Mouse (Mus musculus): Measurements from ENCODE around the gene Lama5.

Gene Lama5

DNA sequence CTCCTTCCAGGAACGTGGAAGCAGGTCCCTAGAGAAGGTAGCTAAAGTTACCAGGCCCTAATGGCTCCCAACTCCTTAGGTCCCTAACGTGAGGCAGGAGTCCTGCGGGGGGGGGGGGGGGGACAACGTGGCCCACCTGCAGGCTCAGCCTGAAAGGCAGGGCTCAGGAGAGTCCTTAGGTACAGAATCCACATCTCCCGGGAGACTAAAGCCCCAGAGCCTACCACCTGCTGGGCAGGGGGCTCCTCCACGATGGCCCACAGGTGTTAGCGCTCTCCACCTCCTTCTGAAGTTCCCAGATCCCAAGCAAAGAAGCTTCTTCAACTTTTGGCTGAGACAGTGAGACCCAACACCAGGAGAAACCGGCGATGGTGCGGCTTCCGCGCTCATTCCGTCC lies 1.0 kb downstream of the Lama5 start:
- in situ Hi-C loops (cut with MboI): no loop called here

DNA sequence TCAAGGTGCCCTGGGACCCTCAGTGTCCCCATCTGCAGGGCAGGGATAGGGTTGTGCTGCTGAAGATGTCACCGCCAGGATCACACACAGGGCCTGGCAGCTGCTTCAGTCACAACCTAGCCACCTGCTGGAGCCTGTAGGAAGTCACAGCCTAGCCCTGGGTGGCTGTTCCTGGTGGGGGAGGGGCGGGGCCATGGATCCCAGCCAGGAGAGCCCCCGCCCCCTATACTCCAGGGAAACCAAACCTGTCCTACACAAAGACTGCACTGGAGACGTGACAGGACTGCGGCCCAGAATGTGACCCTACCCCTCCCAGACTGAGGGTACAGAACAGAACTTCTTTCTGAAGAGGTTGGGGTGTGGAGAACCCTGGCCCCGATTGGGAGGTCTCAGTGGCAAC lies 3.4 kb downstream of the Lama5 start:
- in situ Hi-C loops (cut with MboI): no loop called here

DNA sequence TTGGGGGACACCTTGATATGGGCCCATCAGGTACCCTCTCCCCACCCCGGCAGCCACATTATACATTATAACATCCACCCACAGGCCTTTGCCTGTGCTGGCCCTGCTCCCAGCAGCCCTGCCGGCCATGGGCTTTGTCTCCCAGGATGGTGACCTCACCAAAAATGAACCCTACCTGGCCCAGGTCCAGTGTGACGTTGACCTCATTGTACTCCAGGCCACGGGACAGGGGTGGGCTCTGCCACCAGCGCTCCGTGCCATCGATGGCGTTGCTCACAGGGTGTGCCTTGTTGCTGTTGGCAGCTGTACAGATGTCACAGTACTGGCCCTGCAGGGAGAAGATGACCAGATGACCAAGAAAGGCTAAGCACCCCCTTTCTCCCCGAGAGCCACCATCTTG lies 4.6 kb downstream of the Lama5 start:
- in situ Hi-C loops (cut with MboI): no loop called here

DNA sequence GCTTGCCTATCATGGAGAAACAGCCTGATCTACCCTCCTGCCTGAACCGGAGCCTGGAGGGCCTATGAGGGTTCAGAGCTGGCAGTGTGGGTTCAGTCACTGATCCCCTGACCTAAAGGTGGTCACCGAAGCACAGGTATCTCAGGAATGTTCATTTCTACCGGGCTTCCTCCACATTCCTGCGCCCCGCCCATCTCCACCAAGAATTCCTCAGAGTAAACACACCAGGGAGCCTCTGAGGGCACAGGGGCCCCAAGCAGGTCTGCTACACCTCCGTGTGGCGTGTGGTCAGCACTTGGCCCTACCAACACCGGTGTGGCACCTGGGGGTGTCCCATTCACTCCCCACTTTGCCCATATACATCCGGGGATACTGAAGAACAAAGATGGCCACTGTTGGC lies 5.5 kb downstream of the Lama5 start:
- in situ Hi-C loops (cut with MboI): no loop called here

DNA sequence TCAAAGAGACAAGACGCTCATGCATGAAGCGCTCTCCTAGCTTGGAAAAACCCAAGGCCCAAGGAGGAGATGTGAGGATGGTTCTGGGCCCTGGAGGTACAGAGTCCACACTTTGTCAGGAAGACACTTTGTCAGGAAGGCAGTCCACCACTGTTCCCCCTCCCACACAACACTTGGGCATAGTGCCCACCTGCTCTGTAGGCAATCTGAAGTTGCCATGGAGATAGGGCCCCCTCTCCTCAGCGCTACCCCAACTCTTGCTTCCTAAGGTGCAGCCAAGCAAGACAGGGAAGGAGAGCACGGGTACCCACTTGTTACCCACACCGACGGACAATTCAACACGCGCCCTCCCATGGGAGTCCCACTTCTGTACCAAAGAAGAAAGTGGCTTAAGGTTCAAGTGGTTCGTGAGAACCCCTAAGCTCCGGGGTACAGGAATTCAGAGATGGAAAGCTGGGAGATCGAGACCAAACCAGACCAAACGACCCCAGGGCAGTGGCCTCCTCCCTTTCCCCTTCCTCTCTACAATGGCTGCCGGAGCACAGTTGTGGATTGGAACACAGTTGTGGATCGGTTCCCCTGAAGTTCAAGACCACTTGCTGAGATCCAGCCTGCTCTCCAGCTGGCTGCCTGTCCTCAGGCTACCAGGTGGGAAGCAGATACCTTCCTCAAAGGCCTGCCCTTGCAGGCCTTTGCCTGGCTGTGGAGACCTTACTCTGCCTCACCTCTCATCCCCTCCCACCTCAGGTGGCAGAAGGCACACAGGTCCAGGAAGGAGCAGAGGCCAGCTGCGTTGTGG lies 6.3 kb downstream of the Lama5 start:
- in situ Hi-C loops (cut with MboI): no loop called here

DNA sequence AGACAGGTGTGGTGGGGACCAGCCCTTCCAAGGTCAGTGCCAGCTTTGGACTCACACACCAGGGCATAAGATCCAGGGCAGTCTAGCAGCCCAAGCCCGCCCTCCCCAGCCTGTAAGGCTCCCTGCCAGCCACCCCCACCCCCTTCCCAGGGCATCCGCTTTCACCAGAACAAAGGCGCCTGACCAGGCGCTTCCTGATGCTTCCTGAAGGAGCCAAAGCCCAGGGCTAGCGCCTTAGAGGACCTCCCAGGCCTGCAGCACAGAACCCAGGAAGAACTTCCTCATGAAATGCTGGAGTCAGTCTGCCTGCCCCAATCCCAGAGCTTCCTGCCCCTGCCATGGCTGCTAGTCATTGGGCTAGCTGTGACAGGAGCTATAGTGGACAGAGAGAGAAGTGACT lies 7.0 kb downstream of the Lama5 start:
- in situ Hi-C loops (cut with MboI): no loop called here

DNA sequence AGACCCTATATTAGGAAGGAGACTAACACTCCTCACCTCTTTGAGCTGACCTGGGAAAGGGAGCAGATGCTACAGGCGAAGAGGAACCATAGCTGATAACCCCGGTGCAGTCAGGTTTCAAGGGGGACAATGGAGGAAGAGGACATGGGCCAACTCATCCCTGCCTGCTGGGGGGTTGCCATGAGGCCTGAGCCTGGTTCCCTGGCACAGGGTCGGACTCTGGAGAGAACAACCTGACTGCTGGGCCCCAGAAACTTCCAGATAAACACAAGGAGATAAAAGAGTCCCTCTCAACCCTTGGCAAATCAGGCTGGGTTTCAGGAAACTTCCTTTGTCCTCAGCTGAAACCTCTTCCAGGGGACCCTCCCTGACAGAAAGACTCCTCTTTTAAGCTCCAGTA lies 7.4 kb downstream of the Lama5 start:
- in situ Hi-C loops (cut with MboI): no loop called here

DNA sequence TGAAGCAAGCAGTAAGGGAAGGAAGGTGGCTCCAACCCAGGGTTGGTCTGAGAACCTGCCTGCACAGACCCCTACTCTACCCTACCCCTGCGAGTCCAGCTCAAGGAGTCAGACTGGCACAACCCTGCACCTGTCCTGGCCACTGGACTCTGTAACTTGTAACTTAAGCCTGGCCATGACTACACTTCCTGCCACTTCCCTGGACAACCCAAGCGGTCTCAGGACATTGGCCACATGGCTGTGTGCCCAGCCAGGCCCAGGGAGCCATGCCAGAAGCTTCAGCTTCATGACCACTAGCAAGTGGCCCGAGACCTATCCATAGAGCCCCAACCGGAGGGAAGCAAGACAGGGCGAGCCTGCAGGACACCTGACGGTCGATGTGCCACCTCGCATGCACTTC lies 8.1 kb downstream of the Lama5 start:
- in situ Hi-C loops (cut with MboI): no loop called here

DNA sequence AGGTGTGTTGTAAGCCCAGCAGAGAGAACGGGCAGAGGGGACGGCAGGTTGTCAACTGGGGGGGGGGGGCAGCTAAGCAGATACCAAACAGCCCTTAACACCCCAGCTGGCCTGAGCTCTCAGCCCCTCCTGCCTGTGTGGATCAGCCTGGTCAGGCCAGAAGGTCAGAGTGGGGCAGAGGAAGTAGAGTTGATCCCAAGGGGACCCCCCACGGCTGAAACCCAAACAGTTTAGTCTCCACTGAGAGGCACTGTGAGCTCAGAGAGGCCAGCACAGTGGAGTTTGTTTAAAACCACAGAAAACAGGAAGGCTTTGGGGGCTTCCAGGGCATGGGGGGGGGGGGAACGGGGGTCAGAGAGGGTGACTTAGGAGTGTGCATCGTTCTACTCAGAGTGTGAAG lies 8.7 kb downstream of the Lama5 start:
- in situ Hi-C loops (cut with MboI): no loop called here

DNA sequence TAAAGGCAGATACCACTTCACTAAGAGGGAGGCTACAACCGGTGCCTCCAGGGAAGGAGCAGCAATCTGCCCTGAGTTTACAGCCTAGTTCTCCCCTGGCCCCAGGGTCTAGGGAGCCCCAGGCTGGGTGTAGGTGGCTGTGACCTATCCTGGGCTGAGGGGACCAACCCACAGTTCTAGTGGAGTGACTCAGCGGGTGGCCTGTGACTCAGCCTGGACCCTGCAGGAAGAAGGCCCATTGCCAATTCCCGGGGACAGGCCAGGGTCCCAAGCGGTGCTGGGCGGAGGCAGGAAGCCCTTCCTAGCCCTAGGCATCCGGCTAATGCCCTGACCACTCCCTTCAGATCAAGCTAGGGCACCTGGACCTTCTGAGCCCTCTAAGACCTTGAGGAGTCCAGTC lies 9.7 kb downstream of the Lama5 start:
- in situ Hi-C loops (cut with MboI): no loop called here

DNA sequence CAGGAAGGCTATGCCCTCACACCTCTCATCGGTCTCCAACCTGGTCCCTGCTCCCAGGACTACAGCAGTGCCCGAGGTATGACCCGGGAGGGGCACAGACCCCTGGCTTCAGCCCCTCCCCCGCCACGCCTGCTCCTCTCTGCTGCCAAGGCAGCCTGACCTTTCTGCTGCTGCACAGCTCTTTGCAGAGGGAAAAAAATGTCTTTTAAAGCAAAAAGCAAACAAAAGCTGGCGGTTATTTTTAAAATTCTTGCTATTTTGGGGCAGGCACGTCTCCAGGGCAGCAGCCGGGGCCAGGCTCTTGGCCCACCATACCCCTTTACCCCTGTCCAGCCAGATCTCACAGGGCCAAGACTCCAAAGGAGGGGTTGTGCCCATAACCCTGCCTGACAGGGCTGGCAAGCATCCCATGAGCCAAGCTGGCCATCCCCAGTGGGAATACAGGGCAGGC lies 10.6 kb downstream of the Lama5 start:
- in situ Hi-C loops (cut with MboI): no loop called here

DNA sequence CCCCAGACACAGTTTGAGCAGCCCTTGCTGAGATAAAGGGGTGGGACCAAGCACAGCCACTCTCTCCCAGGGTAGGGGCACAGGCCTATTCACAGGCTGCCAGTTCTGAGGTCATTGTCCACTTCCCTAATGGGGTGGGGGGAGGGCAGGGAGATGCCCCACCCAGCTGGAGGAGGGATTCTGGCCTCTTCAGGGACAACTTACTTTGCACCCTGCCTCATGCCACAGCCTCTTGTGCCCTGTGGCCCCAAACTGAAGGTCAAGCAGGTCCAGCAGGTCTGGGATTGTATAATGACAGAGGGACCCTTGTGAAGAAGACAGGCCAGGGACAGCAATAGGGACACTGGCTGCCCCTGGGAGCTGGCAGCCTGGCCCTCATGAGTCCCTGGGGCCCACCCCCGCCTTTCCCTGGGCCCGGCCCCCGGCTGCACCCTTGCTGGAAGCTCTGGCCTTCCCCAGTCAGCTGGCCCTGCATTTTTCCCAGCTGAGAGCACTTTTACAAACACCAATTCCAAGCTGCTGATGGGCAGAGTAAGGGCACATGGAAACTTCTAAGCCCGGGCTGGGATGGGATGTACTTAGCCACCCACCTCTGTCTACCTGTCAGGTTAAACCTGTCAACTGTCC lies 11.2 kb downstream of the Lama5 start:
- in situ Hi-C loops (cut with MboI): no loop called here

DNA sequence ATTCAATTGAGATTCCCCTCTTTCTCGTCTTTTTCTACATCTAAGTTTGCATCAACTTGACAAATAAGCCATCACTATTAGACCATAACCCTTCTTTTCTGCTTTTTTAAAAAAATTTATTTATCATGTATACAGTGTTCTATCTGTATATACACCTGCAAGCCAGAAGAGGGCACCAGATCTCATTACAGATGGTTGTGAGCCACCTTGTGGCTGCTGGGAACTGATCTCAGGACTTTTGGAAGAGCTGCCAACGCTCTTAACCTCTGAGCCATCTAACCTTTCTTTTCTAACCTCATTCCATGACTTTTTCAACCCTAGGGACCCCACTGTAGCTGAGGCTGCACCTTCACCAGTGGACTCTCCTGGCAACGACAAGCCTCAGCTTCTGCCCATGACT lies 13.4 kb downstream of the Lama5 start:
- in situ Hi-C loops (cut with MboI): no loop called here

DNA sequence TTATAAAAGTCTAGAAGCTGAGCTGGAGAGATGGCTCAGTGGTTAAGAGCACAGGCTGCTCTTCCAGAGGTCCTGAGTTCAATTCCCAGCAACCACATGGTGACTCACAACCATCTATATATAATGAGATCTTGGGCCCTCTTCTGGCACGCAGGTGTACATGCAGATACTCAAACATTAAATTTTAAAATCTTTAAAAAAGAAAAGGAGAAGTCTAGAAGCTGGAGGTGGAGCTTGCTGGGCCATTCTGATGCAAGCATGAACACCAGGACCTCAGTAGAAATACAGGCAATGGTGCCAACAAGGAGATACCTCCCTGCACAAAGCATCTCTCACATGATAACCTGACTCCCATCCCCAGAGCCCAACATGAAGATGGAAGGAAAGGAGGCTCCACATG lies 16.7 kb downstream of the Lama5 start:
- in situ Hi-C loops (cut with MboI): no loop called here

DNA sequence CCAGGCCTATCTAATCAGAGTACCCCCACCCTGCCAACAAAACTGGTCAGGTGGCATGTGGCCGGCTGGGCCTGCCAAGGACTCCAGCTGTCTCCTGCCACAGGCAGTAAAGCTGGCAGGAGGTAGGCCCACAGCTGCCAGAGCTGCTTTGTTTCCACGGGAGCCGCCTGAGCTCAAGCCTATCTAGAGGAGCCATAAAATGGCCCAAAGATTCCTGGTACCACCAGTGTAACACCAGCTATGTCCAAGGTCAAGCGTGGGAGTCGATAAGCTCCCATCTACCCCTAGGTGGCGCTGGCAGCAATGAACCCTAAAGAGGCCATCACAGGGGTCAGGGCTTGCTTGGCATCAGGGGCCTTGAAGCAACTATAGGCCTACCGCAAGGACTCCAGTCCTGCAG lies 17.8 kb downstream of the Lama5 start:
- in situ Hi-C loops (cut with MboI): no loop called here

DNA sequence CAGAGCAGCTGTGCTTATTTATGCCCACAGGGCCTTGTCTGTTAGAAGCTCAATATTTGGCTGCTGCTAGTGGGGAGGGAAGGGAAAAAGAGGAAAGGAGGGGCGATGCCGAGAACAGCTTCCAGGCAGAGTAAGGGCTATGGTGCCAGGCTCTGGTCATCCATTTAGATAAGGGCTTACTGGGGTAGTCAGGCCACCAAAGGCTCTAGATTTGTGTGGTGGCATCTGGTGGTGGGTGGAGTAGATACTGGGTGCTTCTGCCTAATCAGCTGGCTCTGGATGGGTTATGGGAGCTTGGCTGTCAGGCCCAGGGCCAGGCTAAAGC lies 19.7 kb downstream of the Lama5 start:
- in situ Hi-C loops (cut with MboI): no loop called here

DNA sequence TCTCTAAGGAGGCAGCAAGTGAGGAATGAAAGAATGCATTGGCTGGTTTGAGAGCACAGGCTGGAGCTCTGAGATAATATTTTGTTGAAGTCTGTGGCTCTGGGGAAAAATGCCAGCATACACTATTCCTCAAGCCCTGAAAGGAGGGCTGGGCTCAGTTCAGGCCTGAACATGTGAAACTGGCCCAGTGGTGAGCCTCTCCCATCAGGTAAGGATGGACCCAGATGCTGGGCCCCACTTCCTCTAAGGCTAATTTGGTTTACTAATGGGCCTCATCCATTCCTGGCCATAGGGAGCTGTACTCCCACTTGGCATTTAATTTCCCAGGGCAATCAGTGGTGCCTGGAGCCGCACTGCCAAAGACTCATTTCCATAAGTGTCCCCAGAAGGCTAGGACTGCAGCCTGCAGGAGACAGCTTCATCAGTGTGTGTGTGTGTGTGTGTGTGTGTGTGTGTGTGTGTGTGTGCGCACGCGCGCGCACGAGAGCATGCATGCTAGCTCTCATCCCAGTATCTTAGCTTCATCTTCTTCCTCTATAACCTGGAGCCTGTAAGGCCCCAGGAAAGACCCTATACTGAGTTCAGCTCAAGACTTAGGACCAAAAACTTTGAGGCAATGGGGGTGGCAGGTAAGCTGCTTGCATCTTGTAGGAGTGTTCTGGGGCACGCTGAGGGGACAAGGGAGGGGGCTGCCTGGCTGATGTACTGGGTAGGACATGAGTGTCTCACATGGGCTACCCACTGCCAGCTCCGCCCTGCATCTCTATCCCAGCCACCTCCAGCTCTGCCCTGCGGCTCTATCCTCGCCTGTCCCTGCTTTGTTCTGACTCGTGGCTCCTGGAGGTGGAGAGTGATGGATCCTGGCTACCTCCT lies 20.3 kb downstream of the Lama5 start:
- in situ Hi-C loops (cut with MboI): no loop called here

DNA sequence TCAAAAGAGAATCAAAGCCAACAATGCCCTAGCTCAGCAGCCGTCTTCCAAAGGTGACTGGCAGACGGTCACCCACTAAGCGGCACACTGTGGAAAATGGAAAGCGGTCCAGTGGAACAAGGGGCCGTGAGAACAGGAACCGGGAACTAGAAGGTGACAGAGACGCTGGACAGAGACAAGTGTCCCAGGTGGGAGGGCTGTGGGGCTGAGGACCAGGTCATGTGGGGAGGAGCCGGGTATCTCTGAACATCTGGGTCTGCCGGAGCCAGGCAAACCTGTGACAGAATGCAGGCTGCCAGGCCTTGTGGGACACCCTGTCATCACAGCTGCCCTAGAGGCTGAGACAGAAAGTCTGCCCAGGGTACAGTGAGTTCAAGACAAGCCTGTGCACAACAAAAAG lies 21.2 kb downstream of the Lama5 start:
- in situ Hi-C loops (cut with MboI): no loop called here

DNA sequence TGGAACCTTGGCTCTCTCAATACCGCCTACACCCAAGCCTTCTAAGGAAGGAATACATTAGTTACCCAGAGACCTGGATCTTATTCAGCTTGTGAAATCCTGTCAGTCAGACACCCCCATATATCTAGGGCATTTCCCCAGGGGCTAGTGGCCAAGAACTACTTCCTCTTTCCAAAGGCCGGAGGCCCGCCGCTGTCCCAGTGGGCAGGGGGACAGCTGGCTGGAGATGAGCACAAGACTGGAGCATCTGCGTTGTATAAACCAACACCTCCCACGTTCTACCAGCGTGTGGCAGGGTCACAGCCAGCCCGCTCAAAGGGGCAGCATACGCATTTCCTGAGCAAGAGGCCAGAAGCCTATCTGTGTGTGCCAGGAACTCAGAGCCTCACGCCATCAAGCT lies 22.9 kb downstream of the Lama5 start:
- in situ Hi-C loops (cut with MboI): no loop called here

DNA sequence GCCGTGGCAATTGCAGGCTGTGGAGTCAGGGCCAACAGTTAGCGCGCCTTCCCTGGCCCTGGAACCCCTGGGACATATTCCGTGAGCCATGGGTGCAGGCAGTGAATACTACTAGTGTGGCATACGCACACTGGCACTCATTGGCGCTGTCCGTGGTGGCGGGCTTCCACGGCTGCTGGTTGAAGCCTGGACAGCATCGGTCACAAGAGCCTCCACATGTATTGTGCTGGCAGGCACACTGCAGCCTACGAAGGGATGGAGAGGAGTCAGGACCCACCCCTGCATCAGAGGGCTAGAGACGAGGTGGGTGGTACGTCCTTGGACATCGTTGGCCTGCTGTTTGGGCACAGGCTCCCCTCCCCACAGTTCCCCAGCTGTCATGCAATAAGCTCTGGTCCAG lies 23.4 kb downstream of the Lama5 start:
- in situ Hi-C loops (cut with MboI): no loop called here

DNA sequence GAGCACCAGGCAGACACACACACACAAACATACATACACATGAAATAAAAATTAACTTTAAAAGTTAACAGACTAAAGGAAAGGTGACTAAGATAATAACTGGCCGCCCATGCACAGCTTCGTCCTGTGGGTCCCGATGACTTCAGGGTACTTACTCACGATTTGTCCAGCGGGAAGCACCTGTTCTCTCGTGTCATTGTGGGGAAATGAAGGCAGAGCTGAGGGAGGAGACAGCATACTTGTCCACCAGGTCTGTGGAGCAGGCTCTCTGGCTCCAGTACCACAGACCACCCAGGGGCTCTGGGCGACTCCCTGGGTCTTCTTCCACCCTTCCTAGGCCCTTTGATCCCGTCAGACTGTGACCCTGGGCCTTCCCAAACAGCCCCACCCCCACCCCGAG lies 24.4 kb downstream of the Lama5 start:
- in situ Hi-C loops (cut with MboI): no loop called here

DNA sequence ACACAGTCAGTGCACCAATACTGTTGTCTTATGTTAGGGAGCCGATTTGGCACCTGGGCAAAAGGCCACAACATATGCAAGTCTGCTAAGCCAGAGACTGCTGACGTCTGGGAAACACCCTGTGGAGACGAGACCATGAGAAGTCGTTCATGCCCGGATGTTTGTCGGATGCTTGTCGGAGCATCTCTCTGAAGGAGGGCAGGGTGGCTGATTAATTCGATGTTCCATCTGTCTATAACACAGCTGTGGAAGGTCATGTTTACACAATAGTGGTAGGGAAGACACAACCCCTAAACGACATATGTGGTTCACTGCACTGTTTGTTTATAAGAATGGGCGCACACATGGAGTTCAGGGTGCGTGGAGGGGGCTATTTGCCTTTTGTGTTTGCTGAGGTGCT lies 25.0 kb downstream of the Lama5 start:
- in situ Hi-C loops (cut with MboI): no loop called here

DNA sequence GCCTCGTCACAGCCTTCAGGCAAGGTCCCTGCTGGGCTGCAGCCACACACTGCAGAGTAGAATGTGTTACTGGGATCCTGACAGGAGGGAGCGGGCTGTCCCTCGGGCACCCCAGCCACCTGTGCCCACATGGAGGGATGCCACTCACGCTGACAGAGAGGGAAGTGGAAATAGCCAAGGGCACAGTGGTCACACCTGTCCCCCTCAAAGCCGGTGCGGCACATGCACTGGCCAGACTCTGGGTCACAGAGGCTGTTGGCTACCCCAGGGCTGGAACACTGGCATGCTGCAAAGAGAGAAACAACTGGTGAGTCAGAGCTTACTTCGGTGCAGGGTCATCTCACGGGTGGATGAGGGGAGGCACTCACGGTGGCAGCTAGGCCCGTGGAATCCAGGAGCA lies 26.9 kb downstream of the Lama5 start:
- in situ Hi-C loops (cut with MboI): no loop called here

All from mature B cell (primary cell).